In the genomic region with DNA sequence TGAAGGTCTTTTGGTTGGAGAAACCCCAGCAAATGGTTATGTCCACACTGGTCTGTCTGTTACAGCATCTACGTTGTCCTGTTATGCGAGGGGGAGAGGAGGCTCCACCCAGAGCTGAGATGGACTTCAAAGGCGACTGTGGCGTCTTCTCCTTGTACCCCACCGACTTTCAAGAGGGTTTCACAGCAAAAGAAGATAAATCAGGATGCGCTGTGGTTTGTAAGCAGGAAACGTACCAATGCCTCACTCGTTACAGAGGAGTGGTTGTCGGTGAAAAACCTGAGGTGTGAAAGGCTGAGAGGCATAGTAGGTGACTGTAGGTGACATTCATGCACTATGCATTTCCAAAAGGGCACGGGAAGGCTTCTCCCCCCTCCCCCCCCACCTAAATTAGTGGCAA, we compare ENCODE assay signal across 26 mouse cellular contexts. TPM values are rescaled to one million over a fixed set of nuclear protein-coding genes. Genes with fewer than 3 reads are reported as not detected.
A peak's percentile ranks its signal among the peaks of the same experiment; 100 is the strongest.
DNase-seq lines count a peak whose midpoint lies in the region; ATAC-seq and TF ChIP-seq lines count a peak whose summit lies in the region.
"Had no signal": no experiment of that assay in that cellular context is flagged by ENCODE, and none has a peak within 500 bp of the region (broad histone marks: within the 10 kb centered on the region; RNA-seq: fewer than 3 reads in every experiment).

No protein-coding gene starts in this region.

- TF ChIP-seq CTCF in embryonic fibroblast, embryonic 13.5 days (IDR thresholded peaks at IDR 0.05; ENCODE audit: borderline replicate concordance, insufficient read depth, low read length) = no peak
- no peak for TF ChIP-seq CTCF in kidney, adult 2 months (conservative IDR thresholded peaks at IDR 0.05; ENCODE audit: insufficient read depth, insufficient read length, low read depth, low read length)
- no peak for TF ChIP-seq CTCF in liver, postnatal 0 days (IDR thresholded peaks at IDR 0.05; ENCODE audit: low read depth)

- no peak for TF ChIP-seq EP300 in liver, postnatal 0 days (IDR thresholded peaks at IDR 0.05; ENCODE audit: low read depth)

- TF ChIP-seq POLR2A in embryonic fibroblast, embryonic 13.5 days (IDR thresholded peaks at IDR 0.05; ENCODE audit: low read depth, low read length) = no peak
- TF ChIP-seq POLR2A in kidney, adult 2 months (IDR thresholded peaks at IDR 0.05; ENCODE audit: low read depth, low read length) = no peak

- H3K4me1 ChIP-seq in embryonic fibroblast, embryonic 13.5 days (ENCODE audit: control insufficient read depth, insufficient read depth, low read length) = peaks cover 17% of the 10 kb centered on the region
- no peaks in the 10 kb centered on the region for H3K4me1 ChIP-seq in kidney, adult 2 months (ENCODE audit: control insufficient read depth, insufficient read depth, low read length)
- no peaks in the 10 kb centered on the region for H3K4me1 ChIP-seq in liver, postnatal 0 days (ENCODE audit: insufficient read depth)
- H3K4me1 ChIP-seq: embryonic facial prominence, embryonic 15.5 days; heart, embryonic 10.5 days; hindbrain, embryonic 13.5 days had no signal

- peak; percentile 65 for DNase-seq in CD4-positive helper T cell, adult 2 months (ENCODE audit: low read depth, low spot score)
- no peak for DNase-seq in kidney, adult 2 months
- DNase-seq in right cerebral cortex, adult 18-20 months = no peak
- no peak for DNase-seq in liver, postnatal 0 days
- DNase-seq: adrenal gland, adult 8-10 months; adrenal gland, postnatal 36 days; cerebellum, adult 2 months; cerebellum, postnatal 10 days; gastrocnemius, adult 2 months; gastrocnemius, postnatal 25 days; heart, postnatal 10 days had no signal

- no peak overlapping the region for H3K9ac ChIP-seq in liver, postnatal 0 days (replicated peaks)
- H3K9ac ChIP-seq: embryonic facial prominence, embryonic 15.5 days; hindbrain, embryonic 13.5 days had no signal

- H3K36me3 ChIP-seq in kidney, adult 2 months (ENCODE audit: control insufficient read depth, insufficient read depth, low read length) = no peaks in the 10 kb centered on the region
- no peaks in the 10 kb centered on the region for H3K36me3 ChIP-seq in liver, postnatal 0 days (replicated peaks; ENCODE audit: insufficient read depth, low read length)
- H3K36me3 ChIP-seq: embryonic facial prominence, embryonic 15.5 days; heart, embryonic 10.5 days; hindbrain, embryonic 13.5 days had no signal

- no peak overlapping the region for H3K4me2 ChIP-seq in liver, postnatal 0 days (ENCODE audit: low read depth, low read length)
- H3K4me2 ChIP-seq: embryonic facial prominence, embryonic 15.5 days; hindbrain, embryonic 13.5 days had no signal

- H3K4me3 ChIP-seq in embryonic fibroblast, embryonic 13.5 days (ENCODE audit: insufficient read depth, low read length) = no peak overlapping the region
- H3K4me3 ChIP-seq in kidney, adult 2 months (ENCODE audit: insufficient read depth, low read depth, low read length) = no peak overlapping the region
- no peak overlapping the region for H3K4me3 ChIP-seq in liver, postnatal 0 days (ENCODE audit: low read depth, low read length)
- H3K4me3 ChIP-seq: embryonic facial prominence, embryonic 15.5 days; gastrocnemius, adult 2 months; heart, embryonic 10.5 days; hindbrain, embryonic 13.5 days had no signal

- H3K9me3 ChIP-seq in liver, postnatal 0 days (ENCODE audit: low read length) = no peaks in the 10 kb centered on the region
- H3K9me3 ChIP-seq: embryonic facial prominence, embryonic 15.5 days; heart, embryonic 10.5 days; hindbrain, embryonic 13.5 days had no signal

- ATAC-seq in CD4-positive, CD25-positive, alpha-beta regulatory T cell, adult 4 months = peak; percentile 71
- peak; percentile 35; the same call in 1 of the 2 replicates for ATAC-seq in monocyte, adult 5-6 weeks (replicated peaks; ENCODE audit: insufficient number of reproducible peaks, low FRiP score, low TSS enrichment, poor library complexity, severe bottlenecking)
- no peak for ATAC-seq in erythroblast, adult 5-6 weeks (replicated peaks; ENCODE audit: low FRiP score, poor library complexity, severe bottlenecking)
- no peak for ATAC-seq in liver, postnatal 0 days
- ATAC-seq: forebrain, embryonic 14.5 days; intestine, postnatal 0 days; Patski had no signal

- 65% methylated on average over 10 of the region's 10 CpGs for WGBS in kidney, adult 2 months
- WGBS in liver, postnatal 0 days (ENCODE audit: insufficient replicate concordance) = 58% methylated on average over 10 of the region's 10 CpGs

- no peaks in the 10 kb centered on the region for H3K27me3 ChIP-seq in kidney, adult 2 months (replicated peaks; ENCODE audit: control insufficient read depth, insufficient read depth, low read length)
- H3K27me3 ChIP-seq in liver, postnatal 0 days (ENCODE audit: insufficient read depth, low read length) = no peaks in the 10 kb centered on the region
- H3K27me3 ChIP-seq: CH12.LX; embryonic facial prominence, embryonic 15.5 days; hindbrain, embryonic 13.5 days; Patski had no signal

- H3K27ac ChIP-seq in embryonic fibroblast, embryonic 13.5 days (ENCODE audit: insufficient read depth, low read length) = peak overlapping the region; percentile 46; the same call in 1 of the 2 replicates
- no peak overlapping the region for H3K27ac ChIP-seq in kidney, adult 2 months (ENCODE audit: insufficient read depth, low read depth, low read length)
- H3K27ac ChIP-seq in liver, postnatal 0 days (ENCODE audit: low read depth) = no peak overlapping the region
- H3K27ac ChIP-seq: embryonic facial prominence, embryonic 15.5 days; gastrocnemius, adult 2 months; heart, embryonic 10.5 days; hindbrain, embryonic 13.5 days had no signal

RNA-seq across cellular contexts. Expression of a gene that starts 7.0 kb away (rescaled TPM):
- not detected for polyA plus RNA-seq in CD4-positive, CD25-positive, alpha-beta regulatory T cell, adult 4 months (2017; shearing (Covaris generic))
- polyA plus RNA-seq in embryonic fibroblast, embryonic 13.5 days (2011; ENCODE audit: insufficient read length, low read depth, missing spikeins) = not detected in 2 replicates
- total RNA-seq in monocyte, adult 5-6 weeks (2017) = not detected in 3 replicates
- polyA plus RNA-seq in kidney, adult 2 months (2012; rRNA removed) = not detected in 2 replicates
- not detected in 2 replicates for total RNA-seq in erythroblast, adult 5-6 weeks (2015; ENCODE audit: low replicate concordance)
- total RNA-seq in erythroblast, adult 5-6 weeks (2017; ENCODE audit: low replicate concordance) = not detected in 2 replicates
- not detected in 2 replicates for polyA plus RNA-seq in liver, postnatal 0 days (2015; fragmentation: Nextera tagmentation; extraction: Ambion mirVana)
- total RNA-seq: adrenal gland, adult 8-10 months; adrenal gland, postnatal 36 days; CH12.LX; gastrocnemius, adult 2 months; gastrocnemius, postnatal 25 days; granulocyte monocyte progenitor cell, adult 5-6 weeks; heart, postnatal 10 days; hematopoietic stem cell, adult 5-6 weeks had no signal
- polyA plus RNA-seq: cerebellum, adult 2 months; embryonic facial prominence, embryonic 11.5 days; embryonic facial prominence, embryonic 15.5 days; forebrain, embryonic 14.5 days; heart, embryonic 10.5 days; heart, embryonic 14.5 days; hindbrain, embryonic 13.5 days; intestine, postnatal 0 days; Patski had no signal

Comparison
In these comparisons a context has a peak if more than half of its experiments do, and no peak if none do; other contexts are left out.
1. ATAC-seq: peak in CD4-positive, CD25-positive, alpha-beta regulatory T cell, adult 4 months (single experiment) and monocyte, adult 5-6 weeks (single experiment); none in erythroblast, adult 5-6 weeks (single experiment) and liver, postnatal 0 days (single experiment).